Mouse (Mus musculus) B cell, adult 2 months (primary cell): Measurements from ENCODE around the gene Olfr780.
"Not testable (repeated sequence)": the region's sequence is repeated elsewhere in the genome, so short reads cannot be mapped to it uniquely, and the experiment has no call there.

Experiments
- DNase-seq, 2 experiments: peaks; one replicate each; pipeline ENCODE4 v3.0.0; 2022

Olfr780 gene

GRCm38 (mm10) chr10:129317817-129318216, at the start of gene Olfr780:
TSS of gene Olfr780 (plus strand) at chr10:129318117.
- no peak for DNase-seq

DNA sequence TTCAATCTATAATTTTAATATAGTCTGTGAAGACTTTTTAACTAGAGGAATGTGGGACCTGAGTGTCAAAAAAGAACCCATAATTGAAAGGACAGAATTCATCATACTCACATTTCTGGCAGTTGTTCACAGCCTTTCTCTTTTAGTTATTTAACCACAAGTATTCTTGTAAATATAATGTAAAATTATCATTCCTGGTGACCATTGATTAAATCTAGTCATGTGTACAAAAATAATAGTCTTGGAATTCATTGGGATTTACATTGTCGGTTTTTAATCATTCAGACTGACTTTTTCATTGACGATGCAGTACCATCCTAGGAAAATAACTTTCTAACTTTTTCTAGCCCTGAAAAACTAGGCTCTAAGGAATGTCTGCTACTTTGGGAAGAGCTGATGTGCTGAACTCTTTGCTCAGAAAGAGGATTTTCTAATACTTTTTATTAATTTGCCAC, 46.8 kb upstream of the Olfr780 start, which contains the start of gene Olfr777:
Gene Olfr777 (minus strand): TSS at position 405 of the 455 bp plus-strand sequence.
- DNase-seq: no peak

DNA sequence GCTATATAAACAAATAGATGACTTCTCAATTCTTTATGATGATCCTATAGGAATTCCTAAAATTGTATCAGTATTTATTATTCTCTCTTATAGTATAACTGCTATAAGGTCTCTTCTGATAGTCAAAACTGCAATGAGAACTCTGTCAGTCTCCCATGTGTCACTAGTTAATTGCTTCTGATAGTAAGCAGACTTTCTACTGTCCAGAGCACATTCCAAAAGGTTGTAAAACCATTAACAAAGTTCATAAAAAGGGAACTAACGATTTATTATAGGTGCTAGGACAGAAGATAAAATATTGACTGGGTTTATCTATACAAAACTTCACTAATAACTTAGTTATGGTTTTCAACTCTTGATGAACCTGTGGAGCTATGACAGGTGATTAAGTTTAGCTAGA, 4.9 kb upstream of the Olfr780 start:
- DNase-seq: not testable (repeated sequence)

- DNase-seq: not testable (repeated sequence)
Measured at GRCm38 (mm10) chr10:129313521-129313920, 4.4 kb upstream of the Olfr780 start.

DNA sequence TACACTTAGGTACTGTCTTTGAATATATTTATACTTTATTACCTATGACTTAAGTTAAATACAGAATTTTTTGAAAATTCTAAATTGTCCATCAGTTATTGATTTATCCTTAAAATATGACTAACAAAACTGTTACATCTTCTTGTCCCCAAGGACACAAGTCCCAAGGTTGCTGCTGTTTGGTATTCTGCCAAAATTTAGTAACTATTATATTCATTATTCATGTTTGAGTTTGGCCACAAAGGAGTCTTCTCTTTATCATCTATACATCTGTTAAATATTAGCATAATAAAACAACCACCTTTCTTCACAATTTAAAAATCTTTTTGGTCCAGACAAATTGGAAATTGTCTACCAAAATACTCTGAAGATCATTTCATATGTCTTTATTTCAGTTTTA, 10.6 kb downstream of the Olfr780 start, which contains the start of gene Olfr781:
Gene Olfr781 (plus strand): TSS at position 301 of the 400 bp plus-strand sequence.
- DNase-seq: no peak

- no peak for DNase-seq
Measured at GRCm38 (mm10) chr10:129348550-129348949, 30.6 kb downstream of the Olfr780 start, which contains the start of gene Olfr782. TSS of gene Olfr782 (plus strand) at chr10:129348850.

- not testable (repeated sequence) for DNase-seq
Measured at GRCm38 (mm10) chr10:129352475-129352874, 34.6 kb downstream of the Olfr780 start.

- not testable (repeated sequence) for DNase-seq
Measured at GRCm38 (mm10) chr10:129356496-129356895, 38.6 kb downstream of the Olfr780 start.

DNA sequence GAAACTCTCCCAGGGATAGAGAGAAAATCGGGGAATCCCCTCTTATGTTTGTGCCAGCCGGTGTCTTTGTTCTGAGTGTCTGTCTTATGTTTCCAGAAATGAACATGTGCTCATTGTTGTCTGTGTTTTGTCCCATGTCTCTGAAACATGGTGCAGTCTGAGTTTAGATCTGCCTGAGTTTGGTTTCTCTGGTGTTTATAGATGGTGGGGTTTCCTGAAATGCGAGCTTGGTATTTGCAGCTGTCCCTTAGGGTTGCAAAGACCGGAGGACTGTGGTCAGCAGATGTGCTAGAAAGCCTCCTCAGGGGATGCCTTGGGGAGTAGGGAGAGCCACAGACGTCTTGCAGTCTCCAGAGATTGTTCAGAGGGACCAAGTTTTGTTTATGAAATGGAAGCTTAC, 39.4 kb downstream of the Olfr780 start:
- no peak for DNase-seq
